Mouse (Mus musculus): Measurements from ENCODE around the gene Anapc10. TPM values are rescaled to one million over a fixed set of nuclear protein-coding genes. Genes with fewer than 3 reads are reported as not detected.

Anapc10 gene
- polyA plus RNA-seq, 1 experiment: 7.7 TPM

GRCm38 (mm10) chr8:79806971-79807370 lies 95.4 kb downstream of the Anapc10 start:
- Histone ChIP-seq H3K36me3 (ENCODE audit: control insufficient read depth, insufficient read depth) (no peaks in the 10 kb centered on the region), H3K4me2 (ENCODE audit: low read depth) (no peak overlapping the region), H3K4me3 (no peak overlapping the region), H3ac (ENCODE audit: control insufficient read depth, insufficient read length) (no peak overlapping the region), H3K27me3 (ENCODE audit: control insufficient read depth, insufficient read depth, insufficient read length) (no peaks in the 10 kb centered on the region), H3K79me2 (ENCODE audit: control insufficient read depth, insufficient read depth) (no peaks in the 10 kb centered on the region)
- no peak for TF ChIP-seq TCF3 (IDR thresholded peaks at IDR 0.05; ENCODE audit: insufficient read length, low read depth)
- TF ChIP-seq MAX (IDR thresholded peaks at IDR 0.05; ENCODE audit: low read depth): no peak

GRCm38 (mm10) chr8:79826534-79826933 lies 114.9 kb downstream of the Anapc10 start:
- H3K27me3 ChIP-seq (ENCODE audit: control insufficient read depth, insufficient read depth, insufficient read length): no peaks in the 10 kb centered on the region
- no peak overlapping the region for H3ac ChIP-seq (ENCODE audit: control insufficient read depth, insufficient read length)
- no peaks in the 10 kb centered on the region for H3K79me2 ChIP-seq (ENCODE audit: control insufficient read depth, insufficient read depth)

More at GRCm38 (mm10) chr8:79826534-79826933, 114.9 kb downstream of the Anapc10 start:
- H3K4me2 ChIP-seq (ENCODE audit: low read depth): no peak overlapping the region
- H3K36me3 ChIP-seq (ENCODE audit: control insufficient read depth, insufficient read depth): no peaks in the 10 kb centered on the region
- no peak overlapping the region for H3K4me3 ChIP-seq
- TF ChIP-seq REST (IDR thresholded peaks at IDR 0.05; ENCODE audit: insufficient read depth, insufficient read length) (no peak), MYOD1 (IDR thresholded peaks at IDR 0.05; ENCODE audit: control insufficient read depth in 1 of 3, insufficient read length in 2 of 3, low read depth in 2 of 3) (no peak), TCF12 (IDR thresholded peaks at IDR 0.05; ENCODE audit: insufficient read depth, poor library complexity, severe bottlenecking) (no peak), E2F4 (IDR thresholded peaks at IDR 0.05; ENCODE audit: insufficient read depth) (no peak), SRF (IDR thresholded peaks at IDR 0.05; ENCODE audit: control insufficient read depth, insufficient read length, low read depth) (no peak), USF1 (IDR thresholded peaks at IDR 0.05; ENCODE audit: low read depth) (no peak), MYOG (IDR thresholded peaks at IDR 0.05; ENCODE audit: control insufficient read depth in 1 of 3, insufficient read depth in 1 of 3, insufficient read length in 2 of 3, low read depth in 2 of 3) (no peak), TCF3 (IDR thresholded peaks at IDR 0.05; ENCODE audit: insufficient read length, low read depth) (no peak), CEBPB (IDR thresholded peaks at IDR 0.05; ENCODE audit: insufficient read depth, poor library complexity, severe bottlenecking) (no peak), MAX (IDR thresholded peaks at IDR 0.05; ENCODE audit: low read depth) (no peak), POLR2A (IDR thresholded peaks at IDR 0.05; ENCODE audit: insufficient read length, low read depth) (no peak), POLR2AphosphoS2 (IDR thresholded peaks at IDR 0.05; ENCODE audit: insufficient read length, low read depth) (no peak)

Other genes with a start within 250 kb of the Anapc10 start
- 6.0 TPM for gene Otud4, start 72.2 kb upstream of the Anapc10 start, polyA plus RNA-seq (2012; fragmentation: generic; extraction: Trizol)
- gene Abce1, start 80 bp upstream of the Anapc10 start, polyA plus RNA-seq (2012; fragmentation: generic; extraction: Trizol): 27.8 TPM